Mouse (Mus musculus): ENCODE results near the gene Zfp870. TPM values are rescaled to one million over a fixed set of nuclear protein-coding genes. Genes with fewer than 3 reads are reported as not detected.

Zfp870 gene
- polyA plus RNA-seq, 1 experiment from 2014 or later = 7.9 TPM

DNA sequence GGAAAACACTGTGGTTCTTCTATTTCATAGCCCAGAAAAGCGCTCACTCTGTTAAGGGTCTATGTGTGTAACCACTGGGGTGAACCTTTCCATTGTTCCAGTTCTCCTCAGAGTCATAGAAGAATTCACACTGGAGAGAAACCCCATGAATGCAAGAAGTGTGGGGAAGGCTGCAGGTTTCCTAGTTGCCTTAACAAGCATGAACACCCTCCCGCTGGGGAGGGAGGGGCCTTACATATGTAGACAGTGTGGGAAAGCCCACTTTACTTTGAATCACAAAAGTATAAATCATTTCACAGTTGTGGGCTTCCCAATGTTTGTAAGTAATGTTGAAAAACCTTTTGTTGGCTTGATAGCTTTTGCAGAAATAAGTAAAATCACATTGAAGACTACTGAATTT lies 50.1 kb downstream of the Zfp870 start:
- no peaks in the 10 kb centered on the region for H3K36me3 ChIP-seq
- H3K4me3 ChIP-seq = no peak overlapping the region
- no peak for DNase-seq (ENCODE audit: low spot score)
- H3K9me3 ChIP-seq (replicated peaks) = no peaks in the 10 kb centered on the region
- H3K27me3 ChIP-seq (ENCODE audit: low read depth, poor library complexity, severe bottlenecking) = no peaks in the 10 kb centered on the region
- no peak overlapping the region for H3K27ac ChIP-seq (replicated peaks)
- H3K4me1 ChIP-seq = peaks cover 11% of the 10 kb centered on the region; the same call in 1 of the 2 replicates
- WGBS = 85% methylated on average over 2 of the region's 2 CpGs

DNA sequence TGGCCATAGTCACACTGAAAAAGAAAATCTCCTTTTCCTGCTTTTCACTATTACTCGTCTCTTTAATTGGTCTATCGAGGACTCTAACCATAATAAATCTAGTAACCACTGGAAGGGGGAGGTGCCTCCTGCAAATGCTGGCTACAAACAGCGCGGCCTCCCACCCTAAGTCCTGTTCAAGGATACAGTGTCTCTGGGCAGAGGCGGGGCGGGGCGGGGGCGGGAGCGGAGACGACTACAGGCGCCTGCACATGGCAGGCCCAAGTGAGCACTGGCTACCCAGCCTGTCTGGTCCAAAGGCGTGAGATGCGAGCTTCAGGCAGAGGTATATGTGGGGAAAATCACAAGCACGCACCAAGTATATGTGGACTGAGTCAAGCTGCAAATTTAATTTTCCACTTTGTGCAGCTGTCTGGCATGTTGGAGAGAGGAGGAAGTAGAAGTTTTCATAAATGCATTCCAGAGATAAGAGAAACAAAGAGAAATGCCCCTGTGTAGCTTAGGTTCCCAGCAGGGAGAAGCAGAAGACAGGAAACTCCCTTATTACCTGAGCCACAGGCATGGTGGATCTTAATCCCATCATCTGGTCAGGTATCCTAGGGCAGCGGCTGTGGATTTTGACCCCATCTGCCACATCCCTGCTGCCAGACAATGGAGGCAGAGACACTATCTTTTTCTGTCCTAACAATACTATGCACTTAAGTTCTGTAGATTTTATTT lies 52.2 kb downstream of the Zfp870 start:
- DNase-seq (ENCODE audit: low spot score) = no peak
- no peaks in the 10 kb centered on the region for H3K9me3 ChIP-seq (replicated peaks)
- H3K27me3 ChIP-seq (ENCODE audit: low read depth, poor library complexity, severe bottlenecking) = no peaks in the 10 kb centered on the region
- H3K4me3 ChIP-seq = no peak overlapping the region
- peaks cover 11% of the 10 kb centered on the region; the same call in 1 of the 2 replicates for H3K4me1 ChIP-seq
- WGBS = 40% methylated on average over 15 of the region's 15 CpGs
- H3K36me3 ChIP-seq = no peaks in the 10 kb centered on the region
- H3K27ac ChIP-seq (replicated peaks) = no peak overlapping the region

- no peak for DNase-seq (ENCODE audit: low spot score)
- Histone ChIP-seq H3K9me3 (replicated peaks) (no peaks in the 10 kb centered on the region), H3K4me1 (peaks cover 14% of the 10 kb centered on the region), H3K27me3 (ENCODE audit: low read depth, poor library complexity, severe bottlenecking) (no peaks in the 10 kb centered on the region), H3K4me3 (peak overlapping the region; percentile 84), H3K27ac (replicated peaks) (peak overlapping the region; percentile 92), H3K36me3 (peaks cover 19% of the 10 kb centered on the region)
- WGBS = 38% methylated on average over 3 of the region's 3 CpGs
Observed at GRCm38 (mm10) chr17:32830418-32830782, 61.0 kb downstream of the Zfp870 start.

- peaks cover 14% of the 10 kb centered on the region for H3K4me1 ChIP-seq
- H3K4me3 ChIP-seq = peak within 1 kb of the TSS; percentile 84
- peak; percentile 85 for DNase-seq (ENCODE audit: low spot score)
- no peaks in the 10 kb centered on the region for H3K9me3 ChIP-seq (replicated peaks)
- 2% methylated on average over 35 of the region's 35 CpGs for WGBS
- peak within 1 kb of the TSS; percentile 92 for H3K27ac ChIP-seq (replicated peaks)
- H3K36me3 ChIP-seq = peaks cover 25% of the 10 kb centered on the region
- H3K27me3 ChIP-seq (ENCODE audit: low read depth, poor library complexity, severe bottlenecking) = no peaks in the 10 kb centered on the region
Observed at GRCm38 (mm10) chr17:32829540-32830417, 61.7 kb downstream of the Zfp870 start, which contains the start of gene Zfp799. TSS of gene Zfp799 (minus strand) at chr17:32830261.

Other genes starting within 250 kb of the Zfp870 start
- not detected in 2 replicates for gene Cyp4f40, start 232.7 kb downstream of the Zfp870 start, polyA plus RNA-seq (2016; fragmentation: Nextera tagmentation; extraction: Ambion mirVana)
- gene Cyp4f15, start 206.0 kb downstream of the Zfp870 start, polyA plus RNA-seq (2016; fragmentation: Nextera tagmentation; extraction: Ambion mirVana) = 1.8 and 1.9 TPM in 2 replicates
- 49.4 and 52.8 TPM in 2 replicates for gene Zfp871, start 103.4 kb downstream of the Zfp870 start, polyA plus RNA-seq (2016; fragmentation: Nextera tagmentation; extraction: Ambion mirVana)
- gene Zfp811, start 81.7 kb downstream of the Zfp870 start, polyA plus RNA-seq (2016; fragmentation: Nextera tagmentation; extraction: Ambion mirVana) = 30.1 and 44.5 TPM in 2 replicates
- 12.1 and 12.8 TPM in 2 replicates for gene Zfp799, start 61.4 kb downstream of the Zfp870 start, polyA plus RNA-seq (2016; fragmentation: Nextera tagmentation; extraction: Ambion mirVana)
- gene Cyp4f14, start 25.7 kb upstream of the Zfp870 start, polyA plus RNA-seq (2016; fragmentation: Nextera tagmentation; extraction: Ambion mirVana) = not detected in 2 replicates
- gene Cyp4f13, start 55.8 kb upstream of the Zfp870 start, polyA plus RNA-seq (2016; fragmentation: Nextera tagmentation; extraction: Ambion mirVana) = 1.6 and 2.9 TPM in 2 replicates
- 11.5 and 13.2 TPM in 2 replicates for gene Zfp472, start 74.2 kb upstream of the Zfp870 start, polyA plus RNA-seq (2016; fragmentation: Nextera tagmentation; extraction: Ambion mirVana)
- gene Zfp952, start 101.5 kb upstream of the Zfp870 start, polyA plus RNA-seq (2016; fragmentation: Nextera tagmentation; extraction: Ambion mirVana) = 15.3 and 16.9 TPM in 2 replicates
- gene Zfp763, start 141.8 kb upstream of the Zfp870 start, polyA plus RNA-seq (2016; fragmentation: Nextera tagmentation; extraction: Ambion mirVana) = 16.8 and 18.5 TPM in 2 replicates
- gene 4921501E09Rik, start 176.4 kb upstream of the Zfp870 start, polyA plus RNA-seq (2016; fragmentation: Nextera tagmentation; extraction: Ambion mirVana) = not detected in 2 replicates
- 6.6 and 8.1 TPM in 2 replicates for gene Zfp563, start 197.7 kb upstream of the Zfp870 start, polyA plus RNA-seq (2016; fragmentation: Nextera tagmentation; extraction: Ambion mirVana)
- gene Morc2b, start 248.0 kb upstream of the Zfp870 start, polyA plus RNA-seq (2016; fragmentation: Nextera tagmentation; extraction: Ambion mirVana) = 0.06 TPM in 1 of 2 replicates, not detected in the other